8 mouse cellular contexts compared by ENCODE assay signal in genomic region chr14:8003093-8003670, GRCm38 (mm10). TPM values are rescaled to one million over a fixed set of nuclear protein-coding genes. Genes with fewer than 3 reads are reported as not detected.
DNase-seq lines count a peak whose midpoint lies in the region; ATAC-seq lines count a peak whose summit lies in the region.

No protein-coding gene starts in this region.

- no peaks in the 10 kb centered on the region for H3K36me3 ChIP-seq in intestine, embryonic 16.5 days (ENCODE audit: control insufficient read depth, insufficient read depth, low read length)
- no peaks in the 10 kb centered on the region for H3K36me3 ChIP-seq in liver, embryonic 16.5 days (ENCODE audit: control insufficient read depth, insufficient read depth)
- no peaks in the 10 kb centered on the region for H3K36me3 ChIP-seq in neural tube, embryonic 15.5 days

- peak; percentile 45 for DNase-seq in thymus, postnatal 4 days
- no peak for DNase-seq in thymus, postnatal 14 days
- peak; percentile 34 to 67 for DNase-seq in cerebellum, postnatal 4 days (ENCODE audit: low spot score in 2 of 2)
- peak; percentile 33 to 43 for DNase-seq in gastrocnemius, postnatal 36 days
- no peak for DNase-seq in spleen, postnatal 36 days (ENCODE audit: low spot score in 2 of 2)

- H3K4me3 ChIP-seq in intestine, embryonic 16.5 days (ENCODE audit: low read length), result peak overlapping the region; percentile 65
- H3K4me3 ChIP-seq in liver, embryonic 16.5 days (ENCODE audit: low read depth, low read length), result peak overlapping the region; percentile 55
- peak overlapping the region; percentile 71 for H3K4me3 ChIP-seq in neural tube, embryonic 15.5 days (replicated peaks)

- intact Hi-C loops in gastrocnemius, postnatal 36 days (cut with DNase I), result no loop called here

- no peaks in the 10 kb centered on the region for H3K9me3 ChIP-seq in intestine, embryonic 16.5 days (ENCODE audit: control insufficient read depth, low read length)
- H3K9me3 ChIP-seq in liver, embryonic 16.5 days (replicated peaks; ENCODE audit: control insufficient read depth, low read length), result no peaks in the 10 kb centered on the region
- no peaks in the 10 kb centered on the region for H3K9me3 ChIP-seq in neural tube, embryonic 15.5 days (replicated peaks)

- under 1% methylated on average over 23 of the region's 23 CpGs for WGBS in intestine, embryonic 16.5 days
- WGBS in liver, embryonic 16.5 days (ENCODE audit: insufficient replicate concordance), result 1% methylated on average over 23 of the region's 23 CpGs
- 1% methylated on average over 23 of the region's 23 CpGs for WGBS in neural tube, embryonic 15.5 days

- peak overlapping the region; percentile 65 for H3K9ac ChIP-seq in intestine, embryonic 16.5 days (ENCODE audit: low read depth, low read length)
- H3K9ac ChIP-seq in liver, embryonic 16.5 days (ENCODE audit: low read depth, low read length), result peak overlapping the region; percentile 22; the same call in 1 of the 2 replicates
- peak overlapping the region; percentile 73 for H3K9ac ChIP-seq in neural tube, embryonic 15.5 days (replicated peaks)

- H3K27me3 ChIP-seq in intestine, embryonic 16.5 days (replicated peaks; ENCODE audit: control insufficient read depth, insufficient read depth, low read length), result peaks cover 12% of the 10 kb centered on the region; the same call in 1 of the 2 replicates
- H3K27me3 ChIP-seq in liver, embryonic 16.5 days (ENCODE audit: control insufficient read depth, insufficient read depth, low read depth, low read length), result peaks cover 26% of the 10 kb centered on the region
- peaks cover 23% of the 10 kb centered on the region for H3K27me3 ChIP-seq in neural tube, embryonic 15.5 days (replicated peaks)

- H3K4me1 ChIP-seq in intestine, embryonic 16.5 days (ENCODE audit: control insufficient read depth, insufficient read depth, low read length), result peaks cover 8% of the 10 kb centered on the region
- H3K4me1 ChIP-seq in liver, embryonic 16.5 days (ENCODE audit: control insufficient read depth, low read depth, low read length), result peaks cover 3% of the 10 kb centered on the region
- peaks cover 31% of the 10 kb centered on the region for H3K4me1 ChIP-seq in neural tube, embryonic 15.5 days

- H3K4me2 ChIP-seq in intestine, embryonic 16.5 days (ENCODE audit: low read depth, low read length), result peak overlapping the region; percentile 93
- H3K4me2 ChIP-seq in liver, embryonic 16.5 days (ENCODE audit: low read depth, low read length), result peak overlapping the region; percentile 51
- peak overlapping the region; percentile 79 for H3K4me2 ChIP-seq in neural tube, embryonic 15.5 days

- no peak overlapping the region for H3K27ac ChIP-seq in intestine, embryonic 16.5 days (ENCODE audit: low read length)
- no peak overlapping the region for H3K27ac ChIP-seq in liver, embryonic 16.5 days (ENCODE audit: low read length)
- H3K27ac ChIP-seq in neural tube, embryonic 15.5 days (replicated peaks), result peak overlapping the region; percentile 84

- ATAC-seq in intestine, embryonic 16.5 days, result peak; percentile 58
- no peak for ATAC-seq in liver, embryonic 16.5 days (ENCODE audit: low read depth)
- peak; percentile 83 for ATAC-seq in neural tube, embryonic 15.5 days (ENCODE audit: low FRiP score)

RNA-seq across cellular contexts. Expression of gene Abhd6, which starts 0.5 kb away (rescaled TPM):
- 1 to 10 TPM; 5.3 to 6.0 TPM for total RNA-seq in gastrocnemius, postnatal 36 days (2021)
- polyA plus RNA-seq in intestine, embryonic 16.5 days (2015; fragmentation: Nextera tagmentation; extraction: Ambion mirVana), result 12.5 and 14.1 TPM in 2 replicates
- 8.6 and 8.8 TPM in 2 replicates for polyA plus RNA-seq in liver, embryonic 16.5 days (2015; fragmentation: Nextera tagmentation; extraction: Ambion mirVana)
- 39.4 and 40.1 TPM in 2 replicates for polyA plus RNA-seq in neural tube, embryonic 15.5 days (2015; fragmentation: Nextera tagmentation; extraction: Ambion mirVana)

RNA-seq across cellular contexts. Expression of gene Dnase1l3, which starts 8.8 kb away (rescaled TPM):
- total RNA-seq in gastrocnemius, postnatal 36 days (2021), result not detected
- polyA plus RNA-seq in intestine, embryonic 16.5 days (2015; fragmentation: Nextera tagmentation; extraction: Ambion mirVana), result 1.7 and 1.9 TPM in 2 replicates
- 4.8 and 6.0 TPM in 2 replicates for polyA plus RNA-seq in liver, embryonic 16.5 days (2015; fragmentation: Nextera tagmentation; extraction: Ambion mirVana)
- polyA plus RNA-seq in neural tube, embryonic 15.5 days (2015; fragmentation: Nextera tagmentation; extraction: Ambion mirVana), result 0.08 and 1.6 TPM in 2 replicates

RNA-seq across cellular contexts. Expression of gene Gm45521, which starts 46.1 kb away (rescaled TPM):
- total RNA-seq in gastrocnemius, postnatal 36 days (2021), result not detected
- polyA plus RNA-seq in intestine, embryonic 16.5 days (2015; fragmentation: Nextera tagmentation; extraction: Ambion mirVana), result not detected in 2 replicates
- not detected in 2 replicates for polyA plus RNA-seq in liver, embryonic 16.5 days (2015; fragmentation: Nextera tagmentation; extraction: Ambion mirVana)
- 0.28 TPM in 1 of 2 replicates, not detected in the other for polyA plus RNA-seq in neural tube, embryonic 15.5 days (2015; fragmentation: Nextera tagmentation; extraction: Ambion mirVana)

Comparison
In these comparisons a context has a peak if more than half of its experiments do, and no peak if none do; other contexts are left out.
1. DNase-seq: peak in thymus, postnatal 4 days (single experiment), cerebellum, postnatal 4 days (2 of 2) and gastrocnemius, postnatal 36 days (2 of 2); none in thymus, postnatal 14 days (single experiment) and spleen, postnatal 36 days (0 of 2).
2. H3K9ac ChIP-seq: peak in every context shown above with its lines; median percentile 73 in neural tube, embryonic 15.5 days; 65 in intestine, embryonic 16.5 days; 22 in liver, embryonic 16.5 days.
3. Peak in every context shown above with its lines, with median percentiles within 50 percentile points of each other: H3K4me2 ChIP-seq and H3K4me3 ChIP-seq.